ENCODE assay signal across 25 mouse cellular contexts in genomic region chr6:117943899-117944298, GRCm38 (mm10). TPM values are rescaled to one million over a fixed set of nuclear protein-coding genes. Genes with fewer than 3 reads are reported as not detected.
DNase-seq lines count a peak whose midpoint lies in the region; ATAC-seq lines count a peak whose summit lies in the region.
"Had no signal": no experiment of that assay in that cellular context is flagged by ENCODE, and none has a peak within 500 bp of the region (broad histone marks: within the 10 kb centered on the region; RNA-seq: fewer than 3 reads in every experiment).

No protein-coding gene starts in this region.

- H3K9me3 ChIP-seq in hindbrain, embryonic 13.5 days = no peaks in the 10 kb centered on the region
- no peaks in the 10 kb centered on the region for H3K9me3 ChIP-seq in midbrain, embryonic 10.5 days (replicated peaks)
- H3K9me3 ChIP-seq: embryonic facial prominence, embryonic 12.5 days; embryonic facial prominence, embryonic 15.5 days; heart, embryonic 10.5 days; heart, embryonic 13.5 days; hindbrain, embryonic 15.5 days; intestine, embryonic 15.5 days had no signal

- no peak overlapping the region for H3K4me2 ChIP-seq in hindbrain, embryonic 13.5 days
- H3K4me2 ChIP-seq: embryonic facial prominence, embryonic 12.5 days; embryonic facial prominence, embryonic 15.5 days; heart, embryonic 13.5 days; hindbrain, embryonic 15.5 days; intestine, embryonic 15.5 days had no signal

- WGBS in hindbrain, embryonic 13.5 days = 87% methylated on average over 2 of the region's 2 CpGs
- 92% methylated on average over 2 of the region's 2 CpGs for WGBS in midbrain, embryonic 10.5 days

- DNase-seq in testis, postnatal 10 days (ENCODE audit: low spot score) = peak; percentile 28
- DNase-seq in testis, postnatal 14 days (ENCODE audit: low spot score) = no peak
- DNase-seq in brain, adult 2 months (ENCODE audit: low read depth, low spot score) = peak; percentile 33
- DNase-seq in embryo, embryonic 10 days (ENCODE audit: low spot score) = no peak
- no peak for DNase-seq in midbrain, embryonic 10.5 days (ENCODE audit: low spot score)
- DNase-seq: adrenal gland, postnatal 10 days; adrenal gland, postnatal 36 days; cerebellum, adult 9-10 months; forebrain, postnatal 0 days; gastrocnemius, adult 2 months; gastrocnemius, postnatal 25 days; heart, adult 18-20 months; heart, postnatal 14 days; heart, postnatal 4 days; kidney, adult 11 months; kidney, adult 8-10 months had no signal

- no peak overlapping the region for H3K27ac ChIP-seq in hindbrain, embryonic 13.5 days
- no peak overlapping the region for H3K27ac ChIP-seq in midbrain, embryonic 10.5 days (replicated peaks)
- H3K27ac ChIP-seq: embryonic facial prominence, embryonic 12.5 days; embryonic facial prominence, embryonic 15.5 days; gastrocnemius, adult 2 months; heart, embryonic 10.5 days; heart, embryonic 13.5 days; hindbrain, embryonic 15.5 days; intestine, embryonic 15.5 days had no signal

- no peak overlapping the region for H3K9ac ChIP-seq in hindbrain, embryonic 13.5 days
- H3K9ac ChIP-seq: embryonic facial prominence, embryonic 12.5 days; embryonic facial prominence, embryonic 15.5 days; forebrain, postnatal 0 days; heart, embryonic 13.5 days; hindbrain, embryonic 15.5 days; intestine, embryonic 15.5 days had no signal

- no peaks in the 10 kb centered on the region for H3K27me3 ChIP-seq in hindbrain, embryonic 13.5 days
- no peaks in the 10 kb centered on the region for H3K27me3 ChIP-seq in midbrain, embryonic 10.5 days (ENCODE audit: low read depth, poor library complexity, severe bottlenecking)
- H3K27me3 ChIP-seq: embryonic facial prominence, embryonic 12.5 days; embryonic facial prominence, embryonic 15.5 days; heart, embryonic 13.5 days; hindbrain, embryonic 15.5 days; intestine, embryonic 15.5 days had no signal

- no peaks in the 10 kb centered on the region for H3K4me1 ChIP-seq in hindbrain, embryonic 13.5 days (replicated peaks)
- no peaks in the 10 kb centered on the region for H3K4me1 ChIP-seq in midbrain, embryonic 10.5 days
- H3K4me1 ChIP-seq: embryonic facial prominence, embryonic 12.5 days; embryonic facial prominence, embryonic 15.5 days; heart, embryonic 10.5 days; heart, embryonic 13.5 days; hindbrain, embryonic 15.5 days; intestine, embryonic 15.5 days had no signal

- H3K4me3 ChIP-seq in hindbrain, embryonic 13.5 days = no peak overlapping the region
- no peak overlapping the region for H3K4me3 ChIP-seq in midbrain, embryonic 10.5 days
- H3K4me3 ChIP-seq: embryonic facial prominence, embryonic 12.5 days; embryonic facial prominence, embryonic 15.5 days; gastrocnemius, adult 2 months; heart, embryonic 10.5 days; heart, embryonic 13.5 days; hindbrain, embryonic 15.5 days; intestine, embryonic 15.5 days had no signal

- ATAC-seq in CD4-positive, CD25-positive, alpha-beta regulatory T cell, adult 4 months = peak; percentile 71
- no peak for ATAC-seq in hindbrain, embryonic 13.5 days (ENCODE audit: low FRiP score)
- ATAC-seq: forebrain, embryonic 14.5 days; forebrain, postnatal 0 days; intestine, embryonic 15.5 days had no signal

- H3K36me3 ChIP-seq in hindbrain, embryonic 13.5 days = no peaks in the 10 kb centered on the region
- H3K36me3 ChIP-seq in midbrain, embryonic 10.5 days = no peaks in the 10 kb centered on the region
- H3K36me3 ChIP-seq: embryonic facial prominence, embryonic 12.5 days; embryonic facial prominence, embryonic 15.5 days; heart, embryonic 10.5 days; heart, embryonic 13.5 days; hindbrain, embryonic 15.5 days; intestine, embryonic 15.5 days had no signal

RNA-seq across cellular contexts. Expression of gene Fxyd4, which starts 6.4 kb away (rescaled TPM):
- polyA plus RNA-seq in CD4-positive, CD25-positive, alpha-beta regulatory T cell, adult 4 months (2017; shearing (Covaris generic)) = 10 to 100 TPM in 1 of 2 experiments, 1 to 10 TPM in 1; 7.6 to 14.3 TPM
- polyA plus RNA-seq in hindbrain, embryonic 13.5 days (2015; fragmentation: Nextera tagmentation; extraction: Ambion mirVana) = 3.5 TPM in 2 replicates
- polyA plus RNA-seq in midbrain, embryonic 10.5 days (2016; fragmentation: Nextera tagmentation; extraction: Ambion mirVana) = 2.8 and 3.0 TPM in 2 replicates

RNA-seq across cellular contexts. Expression of gene Hnrnpf, which starts 43.8 kb away (rescaled TPM):
- polyA plus RNA-seq in CD4-positive, CD25-positive, alpha-beta regulatory T cell, adult 4 months (2017; shearing (Covaris generic)) = 1,000 to 10,000 TPM; 1,072 to 1,239 TPM
- polyA plus RNA-seq in hindbrain, embryonic 13.5 days (2015; fragmentation: Nextera tagmentation; extraction: Ambion mirVana) = 307 and 313 TPM in 2 replicates
- 762 and 839 TPM in 2 replicates for polyA plus RNA-seq in midbrain, embryonic 10.5 days (2016; fragmentation: Nextera tagmentation; extraction: Ambion mirVana)

Comparison
In these comparisons a context has a peak if more than half of its experiments do, and no peak if none do; other contexts are left out.
1. DNase-seq: peak in testis, postnatal 10 days (single experiment) and brain, adult 2 months (single experiment); none in testis, postnatal 14 days (single experiment), embryo, embryonic 10 days (single experiment) and midbrain, embryonic 10.5 days (single experiment).